Mouse (Mus musculus) heart, postnatal 0 days (tissue): ENCODE results near the gene Arl15.

Experiments
- CTCF ChIP-seq: IDR thresholded peaks from 2 replicates; pipeline ENCODE4 v1.5.1; 2016; ENCODE audit warnings: antibody characterized with exemption, control low read depth, low read depth
- EP300 ChIP-seq: IDR thresholded peaks from 2 replicates; pipeline ENCODE4 v1.6.1; 2016; ENCODE audit warnings: antibody characterized with exemption, low read depth

- TF ChIP-seq CTCF = no peak
- TF ChIP-seq EP300 = no peak
These were observed 330.7 kb downstream of the Arl15 start for GRCm38 (mm10) chr13:114124991-114125390.
